Comparison of ENCODE assay signal across 8 mouse cellular contexts in genomic region chr9:118611111-118611541, GRCm38 (mm10). TPM values are rescaled to one million over a fixed set of nuclear protein-coding genes. Genes with fewer than 3 reads are reported as not detected.
A peak's percentile ranks its signal among the peaks of the same experiment; 100 is the strongest.
DNase-seq lines count a peak whose midpoint lies in the region; ATAC-seq and TF ChIP-seq lines count a peak whose summit lies in the region.

No protein-coding gene starts in this region.

- no peak for TF ChIP-seq CTCF in left cerebral cortex, adult 2 months (IDR thresholded peaks at IDR 0.05)
- TF ChIP-seq CTCF in small intestine, adult 2 months (IDR thresholded peaks at IDR 0.05; ENCODE audit: extremely low read depth, insufficient read length, insufficient replicate concordance, low read depth, low read length) = no peak

- H3K27ac ChIP-seq in left cerebral cortex, adult 2 months = no peak overlapping the region
- H3K27ac ChIP-seq in kidney, embryonic 15.5 days = no peak overlapping the region
- H3K27ac ChIP-seq in lung, embryonic 16.5 days (ENCODE audit: low read length) = no peak overlapping the region
- H3K27ac ChIP-seq in small intestine, adult 2 months (ENCODE audit: insufficient read depth, low read depth, low read length) = peak overlapping the region; percentile 50; the same call in 1 of the 2 replicates

- intact Hi-C loops in left cerebral cortex, adult 2 months (cut with DNase I) = loop anchor here (2.0 kb wide), 1 partner anchor 72 kb away; no protein-coding TSS in a partner anchor

- no peaks in the 10 kb centered on the region for H3K9me3 ChIP-seq in kidney, embryonic 15.5 days (replicated peaks)
- H3K9me3 ChIP-seq in lung, embryonic 16.5 days (ENCODE audit: control insufficient read depth, low read length) = no peaks in the 10 kb centered on the region

- peaks cover 57% of the 10 kb centered on the region for H3K4me1 ChIP-seq in kidney, embryonic 15.5 days
- peaks cover 23% of the 10 kb centered on the region for H3K4me1 ChIP-seq in lung, embryonic 16.5 days (replicated peaks; ENCODE audit: control insufficient read depth, insufficient read depth, low read length)
- H3K4me1 ChIP-seq in small intestine, adult 2 months (ENCODE audit: control insufficient read depth, insufficient read depth, insufficient read length, low read length) = peaks cover 3% of the 10 kb centered on the region; the same call in 1 of the 2 replicates

- WGBS in kidney, embryonic 15.5 days = 41% methylated on average over 14 of the region's 14 CpGs
- 30% methylated on average over 14 of the region's 14 CpGs for WGBS in lung, embryonic 16.5 days
- WGBS in small intestine, adult 2 months = 34% methylated on average over 14 of the region's 14 CpGs

- H3K27me3 ChIP-seq in kidney, embryonic 15.5 days = no peaks in the 10 kb centered on the region
- H3K27me3 ChIP-seq in lung, embryonic 16.5 days (ENCODE audit: control insufficient read depth, insufficient read depth, low read depth, low read length) = peaks cover 7% of the 10 kb centered on the region; the same call in 1 of the 2 replicates
- peaks cover 6% of the 10 kb centered on the region for H3K27me3 ChIP-seq in small intestine, adult 2 months (ENCODE audit: control insufficient read depth, insufficient read depth, low read length)

- no peak for TF ChIP-seq POLR2A in small intestine, adult 2 months (IDR thresholded peaks at IDR 0.05; ENCODE audit: low read depth, low read length)

- H3K4me3 ChIP-seq in left cerebral cortex, adult 2 months = peak overlapping the region; percentile 3
- H3K4me3 ChIP-seq in kidney, embryonic 15.5 days (replicated peaks) = peak overlapping the region; percentile 5; the same call in 1 of the 2 replicates
- 0 out of 2 replicates have a peak overlapping the region, but pooled peaks have one; percentile 4 for H3K4me3 ChIP-seq in lung, embryonic 16.5 days (ENCODE audit: low read length)
- 0 out of 2 replicates have a peak overlapping the region, but pooled peaks have one; percentile 5 for H3K4me3 ChIP-seq in small intestine, adult 2 months (ENCODE audit: low read depth, low read length)

- no peak for ATAC-seq in kidney, embryonic 15.5 days (replicated peaks; ENCODE audit: low FRiP score)
- ATAC-seq in lung, embryonic 16.5 days (ENCODE audit: low read depth) = peak; percentile 47

- no peaks in the 10 kb centered on the region for H3K36me3 ChIP-seq in kidney, embryonic 15.5 days
- H3K36me3 ChIP-seq in lung, embryonic 16.5 days (ENCODE audit: control insufficient read depth, insufficient read depth, low read length) = no peaks in the 10 kb centered on the region
- H3K36me3 ChIP-seq in small intestine, adult 2 months (ENCODE audit: control insufficient read depth, insufficient read depth, low read length) = no peaks in the 10 kb centered on the region

- DNase-seq in left cerebral cortex, adult 2 months (ENCODE audit: extremely low spot score in 1 of 2, low spot score in 2 of 2) = peak; percentile 36 to 39
- no peak for DNase-seq in left cerebral cortex, adult 11 months (ENCODE audit: low spot score)
- peak; percentile 98 for DNase-seq in heart, adult 11 months
- no peak for DNase-seq in embryo, embryonic 10.5 days (ENCODE audit: low spot score)
- DNase-seq in thymus, postnatal 0 days (ENCODE audit: low spot score) = no peak

- H3K4me2 ChIP-seq in kidney, embryonic 15.5 days = peak overlapping the region; percentile 45
- peak overlapping the region; percentile 29 for H3K4me2 ChIP-seq in lung, embryonic 16.5 days (ENCODE audit: low read depth, low read length)

- no peak overlapping the region for H3K9ac ChIP-seq in kidney, embryonic 15.5 days
- H3K9ac ChIP-seq in lung, embryonic 16.5 days (ENCODE audit: low read length) = no peak overlapping the region

RNA-seq across cellular contexts. Expression of gene Itga9, which starts 4.6 kb away (rescaled TPM):
- 1 to 10 TPM; 8.2 to 8.3 TPM for total RNA-seq in left cerebral cortex, adult 2 months (2021)
- 25.8 and 26.1 TPM in 2 replicates for polyA plus RNA-seq in kidney, embryonic 15.5 days (2015; fragmentation: Nextera tagmentation; extraction: Ambion mirVana)
- polyA plus RNA-seq in lung, embryonic 16.5 days (2015; fragmentation: Nextera tagmentation; extraction: Ambion mirVana) = 6.0 and 6.7 TPM in 2 replicates
- polyA plus RNA-seq in small intestine, adult 2 months (2012; rRNA removed) = 5.0 and 8.0 TPM in 2 replicates
- polyA plus RNA-seq in thymus, postnatal 0 days (2015; fragmentation: Nextera tagmentation; extraction: Ambion mirVana) = 1.9 and 3.3 TPM in 2 replicates

Comparison
In these comparisons a context has a peak if more than half of its experiments do, and no peak if none do; other contexts are left out.
1. DNase-seq: peak in left cerebral cortex, adult 2 months (2 of 2) and heart, adult 11 months (single experiment); none in left cerebral cortex, adult 11 months (single experiment), embryo, embryonic 10.5 days (single experiment) and thymus, postnatal 0 days (single experiment).
2. Peak in every context shown above with its lines, with median percentiles within 50 percentile points of each other: H3K4me3 ChIP-seq.